Mouse (Mus musculus): ENCODE data around the gene Samd14.
"Not testable (repeated sequence)": the region's sequence is repeated elsewhere in the genome, so short reads cannot be mapped to it uniquely, and the experiment has no call there.

GRCm38 (mm10) chr11:95010841-95011403, 1.2 kb downstream of the Samd14 start:
- not testable (repeated sequence) for TF ChIP-seq GATA1, TAL1 (IDR thresholded peaks at IDR 0.05; ENCODE audit: low read length)

Measured in erythroblast, embryonic 14.5 days (primary cell).